Mouse (Mus musculus): ENCODE measurements around the gene Dusp12. TPM values are rescaled to one million over a fixed set of nuclear protein-coding genes. Genes with fewer than 3 reads are reported as not detected.
A peak's percentile ranks its signal among the peaks of the same experiment; 100 is the strongest.

Gene Dusp12
- 7.0 to 16.2 TPM (median 9.7 TPM) in 3 replicates for total RNA-seq (2017)

GRCm38 (mm10) chr1:170884978-170885561 lies at the start of gene Dusp12, which contains the start of gene Gm26620:
Dusp12 (minus strand) TSS chr1:170885540.
Gm26620 (plus strand) TSS chr1:170885065.
- peak; percentile 98 for ATAC-seq (replicated peaks; ENCODE audit: insufficient number of reproducible peaks, low FRiP score, low TSS enrichment, poor library complexity, severe bottlenecking)

- ATAC-seq (replicated peaks; ENCODE audit: insufficient number of reproducible peaks, low FRiP score, low TSS enrichment, poor library complexity, severe bottlenecking) = peak; percentile 89
Measured at GRCm38 (mm10) chr1:170934383-170934782, 49.0 kb upstream of the Dusp12 start.

GRCm38 (mm10) chr1:170933940-170934339 lies 48.6 kb upstream of the Dusp12 start:
- ATAC-seq (replicated peaks; ENCODE audit: insufficient number of reproducible peaks, low FRiP score, low TSS enrichment, poor library complexity, severe bottlenecking) = no peak

GRCm38 (mm10) chr1:170933386-170933920 lies 48.1 kb upstream of the Dusp12 start:
- no peak for ATAC-seq (replicated peaks; ENCODE audit: insufficient number of reproducible peaks, low FRiP score, low TSS enrichment, poor library complexity, severe bottlenecking)

- ATAC-seq (replicated peaks; ENCODE audit: insufficient number of reproducible peaks, low FRiP score, low TSS enrichment, poor library complexity, severe bottlenecking) = no peak; the same call in 1 of the 2 replicates
Measured at GRCm38 (mm10) chr1:170932043-170932442, 46.7 kb upstream of the Dusp12 start.

GRCm38 (mm10) chr1:170929245-170929644 lies 43.9 kb upstream of the Dusp12 start:
- no peak for ATAC-seq (replicated peaks; ENCODE audit: insufficient number of reproducible peaks, low FRiP score, low TSS enrichment, poor library complexity, severe bottlenecking)

- peak; percentile 22; the same call in 1 of the 2 replicates for ATAC-seq (replicated peaks; ENCODE audit: insufficient number of reproducible peaks, low FRiP score, low TSS enrichment, poor library complexity, severe bottlenecking)
Measured at GRCm38 (mm10) chr1:170928467-170928866, 43.1 kb upstream of the Dusp12 start.

GRCm38 (mm10) chr1:170927378-170927777 lies 42.0 kb upstream of the Dusp12 start, which contains the start of gene Fcrla:
Fcrla (minus strand) TSS chr1:170927583.
- no peak for ATAC-seq (replicated peaks; ENCODE audit: insufficient number of reproducible peaks, low FRiP score, low TSS enrichment, poor library complexity, severe bottlenecking)

- no peak for ATAC-seq (replicated peaks; ENCODE audit: insufficient number of reproducible peaks, low FRiP score, low TSS enrichment, poor library complexity, severe bottlenecking)
Measured at GRCm38 (mm10) chr1:170926941-170927340, 41.6 kb upstream of the Dusp12 start.

GRCm38 (mm10) chr1:170924485-170924884 lies 39.1 kb upstream of the Dusp12 start:
- ATAC-seq (replicated peaks; ENCODE audit: insufficient number of reproducible peaks, low FRiP score, low TSS enrichment, poor library complexity, severe bottlenecking) = peak; percentile 87

GRCm38 (mm10) chr1:170919308-170919707 lies 34.0 kb upstream of the Dusp12 start:
- ATAC-seq (replicated peaks; ENCODE audit: insufficient number of reproducible peaks, low FRiP score, low TSS enrichment, poor library complexity, severe bottlenecking) = peak; percentile 68

- no peak for ATAC-seq (replicated peaks; ENCODE audit: insufficient number of reproducible peaks, low FRiP score, low TSS enrichment, poor library complexity, severe bottlenecking)
Measured at GRCm38 (mm10) chr1:170915657-170916056, 30.3 kb upstream of the Dusp12 start.

GRCm38 (mm10) chr1:170912891-170913615 lies 27.7 kb upstream of the Dusp12 start, which contains the start of gene Fcrlb:
Fcrlb (minus strand) TSS chr1:170912941.
- ATAC-seq (replicated peaks; ENCODE audit: insufficient number of reproducible peaks, low FRiP score, low TSS enrichment, poor library complexity, severe bottlenecking) = no peak

GRCm38 (mm10) chr1:170911907-170912660 lies 26.7 kb upstream of the Dusp12 start:
- no peak for ATAC-seq (replicated peaks; ENCODE audit: insufficient number of reproducible peaks, low FRiP score, low TSS enrichment, poor library complexity, severe bottlenecking)

- ATAC-seq (replicated peaks; ENCODE audit: insufficient number of reproducible peaks, low FRiP score, low TSS enrichment, poor library complexity, severe bottlenecking) = no peak
Measured at GRCm38 (mm10) chr1:170908341-170908740, 23.0 kb upstream of the Dusp12 start.

- peak; percentile 37; the same call in 1 of the 2 replicates for ATAC-seq (replicated peaks; ENCODE audit: insufficient number of reproducible peaks, low FRiP score, low TSS enrichment, poor library complexity, severe bottlenecking)
Measured at GRCm38 (mm10) chr1:170907456-170908191, 22.3 kb upstream of the Dusp12 start.

GRCm38 (mm10) chr1:170907111-170907455 lies 21.7 kb upstream of the Dusp12 start:
- no peak for ATAC-seq (replicated peaks; ENCODE audit: insufficient number of reproducible peaks, low FRiP score, low TSS enrichment, poor library complexity, severe bottlenecking)

GRCm38 (mm10) chr1:170903485-170903884 lies 18.1 kb upstream of the Dusp12 start:
- ATAC-seq (replicated peaks; ENCODE audit: insufficient number of reproducible peaks, low FRiP score, low TSS enrichment, poor library complexity, severe bottlenecking) = no peak
